In the genomic region with DNA sequence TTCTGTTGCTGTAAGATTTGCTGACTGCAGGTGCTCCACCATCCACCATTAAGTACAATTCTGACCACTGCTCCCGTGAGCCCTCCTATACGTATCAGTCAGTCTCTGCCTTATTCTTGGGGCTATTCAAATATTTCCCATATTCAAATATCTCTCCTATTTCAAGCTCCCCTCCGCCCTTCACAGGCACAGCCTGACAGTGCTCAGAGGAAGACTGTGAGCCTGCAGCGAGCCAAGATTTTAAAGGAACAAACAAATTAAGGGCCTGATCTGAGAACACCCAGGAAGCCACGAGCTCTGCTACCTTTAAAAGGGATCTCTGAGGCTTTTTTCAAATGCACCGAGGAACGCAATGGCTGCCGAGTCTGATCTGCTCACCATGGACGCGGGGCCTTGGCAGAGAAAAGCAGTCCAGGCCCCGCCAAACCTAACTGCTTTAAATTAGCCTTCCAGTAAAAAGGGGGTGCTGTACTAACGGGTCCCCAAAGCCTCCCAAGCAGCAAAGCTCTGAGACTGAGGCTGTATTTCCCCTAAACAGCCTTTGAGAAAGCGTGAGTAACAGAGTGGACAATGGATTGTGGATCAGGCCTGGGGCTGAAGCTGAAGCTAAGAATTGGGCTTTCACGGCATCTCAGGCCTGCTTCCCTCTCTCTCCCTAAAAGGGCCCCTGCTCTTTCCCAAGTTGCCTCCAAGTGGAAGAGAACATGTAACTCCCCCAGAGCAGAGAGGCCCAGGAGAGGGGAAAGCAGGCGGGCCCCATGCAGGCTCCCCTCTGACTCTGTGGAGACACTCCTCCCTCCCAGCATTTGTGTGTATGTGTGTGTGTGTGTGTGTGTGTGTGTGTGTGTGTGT, we compare ENCODE assay signal across 8 mouse cellular contexts. TPM values are rescaled to one million over a fixed set of nuclear protein-coding genes. Genes with fewer than 3 reads are reported as not detected.
DNase-seq lines count a peak whose midpoint lies in the region; ATAC-seq and TF ChIP-seq lines count a peak whose summit lies in the region.

No protein-coding gene starts in this region.

- ATAC-seq in kidney, postnatal 0 days (replicated peaks; ENCODE audit: low FRiP score, low read depth) = peak; percentile 58
- ATAC-seq in embryonic facial prominence, embryonic 15.5 days (ENCODE audit: insufficient number of reproducible peaks, low FRiP score, low TSS enrichment, low read depth) = peak; percentile 80
- peak; percentile 46; the same call in 1 of the 2 replicates for ATAC-seq in hindbrain, embryonic 14.5 days (ENCODE audit: low FRiP score)

- no peaks in the 10 kb centered on the region for H3K9me3 ChIP-seq in kidney, postnatal 0 days (replicated peaks; ENCODE audit: low read length)
- H3K9me3 ChIP-seq in embryonic facial prominence, embryonic 15.5 days (replicated peaks) = no peaks in the 10 kb centered on the region
- no peaks in the 10 kb centered on the region for H3K9me3 ChIP-seq in hindbrain, embryonic 14.5 days (ENCODE audit: control insufficient read depth, low read length)

- no peak overlapping the region for H3K4me3 ChIP-seq in kidney, postnatal 0 days (replicated peaks; ENCODE audit: low read depth, low read length)
- peak overlapping the region; percentile 1 for H3K4me3 ChIP-seq in embryonic facial prominence, embryonic 15.5 days (replicated peaks)
- no peak overlapping the region for H3K4me3 ChIP-seq in hindbrain, embryonic 14.5 days (replicated peaks; ENCODE audit: low read length)
- H3K4me3 ChIP-seq in testis, adult 2 months (ENCODE audit: control insufficient read depth, low read depth, low read length) = no peak overlapping the region

- H3K27me3 ChIP-seq in kidney, postnatal 0 days (ENCODE audit: insufficient read depth, low read length) = no peaks in the 10 kb centered on the region
- H3K27me3 ChIP-seq in embryonic facial prominence, embryonic 15.5 days = no peaks in the 10 kb centered on the region
- peaks cover 4% of the 10 kb centered on the region; the same call in 1 of the 2 replicates for H3K27me3 ChIP-seq in hindbrain, embryonic 14.5 days (ENCODE audit: control insufficient read depth, insufficient read depth, low read length)
- 0 out of 2 replicates have a peak, but pooled peaks cover 2% of the 10 kb centered on the region for H3K27me3 ChIP-seq in testis, adult 2 months (ENCODE audit: control insufficient read depth, insufficient read depth, low read length)

- DNase-seq in kidney, postnatal 0 days (ENCODE audit: low spot score) = peak; percentile 91
- no peak for DNase-seq in kidney, adult 11 months
- peak; percentile 58 for DNase-seq in hindbrain, embryonic 14.5 days (ENCODE audit: low spot score)
- peak; percentile 25 for DNase-seq in lung, postnatal 25 days (ENCODE audit: low spot score)
- DNase-seq in spleen, postnatal 10 days (ENCODE audit: low spot score in 2 of 2) = no peak
- DNase-seq in left cerebral cortex, adult 18-20 months (ENCODE audit: low spot score in 2 of 2) = no peak

- H3K27ac ChIP-seq in kidney, postnatal 0 days = peak overlapping the region; percentile 85
- peak overlapping the region; percentile 96 for H3K27ac ChIP-seq in embryonic facial prominence, embryonic 15.5 days (replicated peaks)
- peak overlapping the region; percentile 52 for H3K27ac ChIP-seq in hindbrain, embryonic 14.5 days
- H3K27ac ChIP-seq in testis, adult 2 months (ENCODE audit: control insufficient read depth, insufficient read depth, low read depth, low read length) = peak overlapping the region; percentile 67

- H3K4me1 ChIP-seq in kidney, postnatal 0 days (replicated peaks; ENCODE audit: insufficient read depth, low read length) = peaks cover 38% of the 10 kb centered on the region
- H3K4me1 ChIP-seq in embryonic facial prominence, embryonic 15.5 days = peaks cover 90% of the 10 kb centered on the region
- peaks cover 23% of the 10 kb centered on the region for H3K4me1 ChIP-seq in hindbrain, embryonic 14.5 days (replicated peaks; ENCODE audit: control insufficient read depth, insufficient read depth, low read length)
- H3K4me1 ChIP-seq in testis, adult 2 months (ENCODE audit: control insufficient read depth, insufficient read depth, low read length) = peaks cover 24% of the 10 kb centered on the region

- TF ChIP-seq CTCF in kidney, postnatal 0 days (IDR thresholded peaks at IDR 0.05; ENCODE audit: low read depth) = no peak
- no peak for TF ChIP-seq CTCF in testis, adult 2 months (IDR thresholded peaks at IDR 0.05; ENCODE audit: control insufficient read depth, insufficient read depth, insufficient replicate concordance, low read depth, low read length)

- peak overlapping the region; percentile 44; the same call in 1 of the 2 replicates for H3K9ac ChIP-seq in kidney, postnatal 0 days (ENCODE audit: low read depth, low read length)
- H3K9ac ChIP-seq in embryonic facial prominence, embryonic 15.5 days = peak overlapping the region; percentile 1; the same call in 1 of the 2 replicates
- 0 out of 2 replicates have a peak overlapping the region, but pooled peaks have one; percentile 1 for H3K9ac ChIP-seq in hindbrain, embryonic 14.5 days

- 36% methylated on average over 15 of the region's 15 CpGs for WGBS in kidney, postnatal 0 days
- WGBS in embryonic facial prominence, embryonic 15.5 days = 10% methylated on average over 15 of the region's 15 CpGs
- WGBS in hindbrain, embryonic 14.5 days = 31% methylated on average over 15 of the region's 15 CpGs

- 0 out of 2 replicates have a peak overlapping the region, but pooled peaks have one; percentile 6 for H3K4me2 ChIP-seq in kidney, postnatal 0 days (ENCODE audit: low read length)
- peak overlapping the region; percentile 18 for H3K4me2 ChIP-seq in embryonic facial prominence, embryonic 15.5 days (replicated peaks)
- H3K4me2 ChIP-seq in hindbrain, embryonic 14.5 days (replicated peaks) = no peak overlapping the region

- H3K36me3 ChIP-seq in kidney, postnatal 0 days (ENCODE audit: insufficient read depth, low read length) = no peaks in the 10 kb centered on the region
- no peaks in the 10 kb centered on the region for H3K36me3 ChIP-seq in embryonic facial prominence, embryonic 15.5 days
- no peaks in the 10 kb centered on the region for H3K36me3 ChIP-seq in hindbrain, embryonic 14.5 days (replicated peaks; ENCODE audit: control insufficient read depth, insufficient read depth)
- no peaks in the 10 kb centered on the region for H3K36me3 ChIP-seq in testis, adult 2 months (ENCODE audit: control insufficient read depth, insufficient read depth, low read length)

- no peak for TF ChIP-seq POLR2A in testis, adult 2 months (IDR thresholded peaks at IDR 0.05; ENCODE audit: control insufficient read depth, low read depth, low read length)

RNA-seq across cellular contexts. Expression of a gene that starts 29.3 kb away (rescaled TPM):
- 20.5 and 22.6 TPM in 2 replicates for polyA plus RNA-seq in kidney, postnatal 0 days (2015; fragmentation: Nextera tagmentation; extraction: Ambion mirVana)
- 16.0 and 16.5 TPM in 2 replicates for polyA plus RNA-seq in embryonic facial prominence, embryonic 15.5 days (2015; fragmentation: Nextera tagmentation; extraction: Ambion mirVana)
- polyA plus RNA-seq in hindbrain, embryonic 14.5 days (2014; fragmentation: Nextera tagmentation; extraction: Ambion mirVana) = 15.9 and 16.5 TPM in 2 replicates
- polyA plus RNA-seq in testis, adult 2 months (2012; rRNA removed) = 10.3 TPM in 2 replicates
- 10 to 100 TPM in 1 of 2 experiments, 1 to 10 TPM in 1; 8.9 to 11.6 TPM for total RNA-seq in left cerebral cortex, adult 18-20 months (2021)

RNA-seq across cellular contexts. Expression of a gene that starts 48.0 kb away (rescaled TPM):
- 62.4 and 68.5 TPM in 2 replicates for polyA plus RNA-seq in kidney, postnatal 0 days (2015; fragmentation: Nextera tagmentation; extraction: Ambion mirVana)
- 92.5 and 93.9 TPM in 2 replicates for polyA plus RNA-seq in embryonic facial prominence, embryonic 15.5 days (2015; fragmentation: Nextera tagmentation; extraction: Ambion mirVana)
- 22.9 and 25.0 TPM in 2 replicates for polyA plus RNA-seq in hindbrain, embryonic 14.5 days (2014; fragmentation: Nextera tagmentation; extraction: Ambion mirVana)
- 39.4 and 46.8 TPM in 2 replicates for polyA plus RNA-seq in testis, adult 2 months (2012; rRNA removed)
- 10 to 100 TPM; 81.2 to 83.8 TPM for total RNA-seq in left cerebral cortex, adult 18-20 months (2021)

Comparison
In these comparisons a context has a peak if more than half of its experiments do, and no peak if none do; other contexts are left out.
1. DNase-seq: peak in kidney, postnatal 0 days (single experiment), hindbrain, embryonic 14.5 days (single experiment) and lung, postnatal 25 days (single experiment); none in kidney, adult 11 months (single experiment), spleen, postnatal 10 days (0 of 2) and left cerebral cortex, adult 18-20 months (0 of 2).
2. Peak in every context shown above with its lines, with median percentiles within 50 percentile points of each other: ATAC-seq, H3K27ac ChIP-seq and H3K9ac ChIP-seq.